ENCODE assay signal across 9 mouse cellular contexts in genomic region chr6:55117325-55118109, GRCm38 (mm10). TPM values are rescaled to one million over a fixed set of nuclear protein-coding genes. Genes with fewer than 3 reads are reported as not detected.
A peak's percentile ranks its signal among the peaks of the same experiment; 100 is the strongest.
DNase-seq lines count a peak whose midpoint lies in the region; ATAC-seq and TF ChIP-seq lines count a peak whose summit lies in the region.
"Had no signal": no experiment of that assay in that cellular context is flagged by ENCODE, and none has a peak within 500 bp of the region (broad histone marks: within the 10 kb centered on the region; RNA-seq: fewer than 3 reads in every experiment).

No protein-coding gene starts in this region.

- peak overlapping the region; percentile 61 for H3K4me3 ChIP-seq in testis, adult 2 months (ENCODE audit: control insufficient read depth, low read depth, low read length)
- peak overlapping the region; percentile 57 for H3K4me3 ChIP-seq in forebrain, embryonic 13.5 days
- H3K4me3 ChIP-seq: myocyte had no signal

- H3K9ac ChIP-seq in forebrain, embryonic 13.5 days, result peak overlapping the region; percentile 61

- no peak for TF ChIP-seq CTCF in testis, adult 2 months (IDR thresholded peaks at IDR 0.05; ENCODE audit: control insufficient read depth, insufficient read depth, insufficient replicate concordance, low read depth, low read length)

- no peaks in the 10 kb centered on the region for H3K36me3 ChIP-seq in testis, adult 2 months (ENCODE audit: control insufficient read depth, insufficient read depth, low read length)
- H3K36me3 ChIP-seq in forebrain, embryonic 13.5 days (ENCODE audit: poor library complexity, severe bottlenecking), result no peaks in the 10 kb centered on the region

- peak overlapping the region; percentile 86 for H3K4me2 ChIP-seq in forebrain, embryonic 13.5 days

- TF ChIP-seq POLR2A in testis, adult 2 months (IDR thresholded peaks at IDR 0.05; ENCODE audit: control insufficient read depth, low read depth, low read length), result no peak

- H3K4me1 ChIP-seq in testis, adult 2 months (ENCODE audit: control insufficient read depth, insufficient read depth, low read length), result peaks cover 10% of the 10 kb centered on the region
- H3K4me1 ChIP-seq in forebrain, embryonic 13.5 days, result peaks cover 15% of the 10 kb centered on the region

- no peak for DNase-seq in testis, postnatal 14 days (ENCODE audit: low spot score)
- DNase-seq in kidney, adult 8-10 months, result peak; percentile 18 to 32
- peak; percentile 11 for DNase-seq in lung, postnatal 14 days
- peak; percentile 55 for DNase-seq in testis, postnatal 10 days (ENCODE audit: low spot score)
- no peak for DNase-seq in cerebellum, adult 11-12 months
- no peak for DNase-seq in urinary bladder, postnatal 36 days (ENCODE audit: low spot score in 2 of 2)

- no peaks in the 10 kb centered on the region for H3K9me3 ChIP-seq in forebrain, embryonic 13.5 days (replicated peaks)

- ATAC-seq in forebrain, embryonic 13.5 days, result peak; percentile 58; the same call in 1 of the 2 replicates

- 0% methylated on average over 41 of the region's 68 CpGs for WGBS in forebrain, embryonic 13.5 days

- H3K27me3 ChIP-seq in testis, adult 2 months (ENCODE audit: control insufficient read depth, insufficient read depth, low read length), result no peaks in the 10 kb centered on the region
- peaks cover 72% of the 10 kb centered on the region for H3K27me3 ChIP-seq in forebrain, embryonic 13.5 days

- no peak overlapping the region for H3K27ac ChIP-seq in testis, adult 2 months (ENCODE audit: control insufficient read depth, insufficient read depth, low read depth, low read length)
- no peak overlapping the region for H3K27ac ChIP-seq in forebrain, embryonic 13.5 days

RNA-seq across cellular contexts. Expression of gene Crhr2, which starts 15.3 kb away (rescaled TPM):
- 0.07 and 0.15 TPM in 2 replicates for polyA plus RNA-seq in testis, adult 2 months (2012; rRNA removed)
- 0.28 and 0.30 TPM in 2 replicates for polyA plus RNA-seq in forebrain, embryonic 13.5 days (2015; fragmentation: Nextera tagmentation; extraction: Ambion mirVana)
- polyA plus RNA-seq: myocyte had no signal

RNA-seq across cellular contexts. Expression of gene Inmt, which starts 57.3 kb away (rescaled TPM):
- polyA plus RNA-seq in testis, adult 2 months (2012; rRNA removed), result 0.32 and 4.6 TPM in 2 replicates
- polyA plus RNA-seq in forebrain, embryonic 13.5 days (2015; fragmentation: Nextera tagmentation; extraction: Ambion mirVana), result not detected in 2 replicates
- polyA plus RNA-seq: myocyte had no signal

Comparison
In these comparisons a context has a peak if more than half of its experiments do, and no peak if none do; other contexts are left out.
1. DNase-seq: peak in kidney, adult 8-10 months (2 of 2), lung, postnatal 14 days (single experiment) and testis, postnatal 10 days (single experiment); none in testis, postnatal 14 days (single experiment), cerebellum, adult 11-12 months (single experiment) and urinary bladder, postnatal 36 days (0 of 2).